Mouse (Mus musculus) lung, postnatal 14 days (tissue): ENCODE data around the gene Cela2a.

Experiments used
- DNase-seq: peaks from one replicate; pipeline ENCODE4 v3.0.0; 2021

Cela2a gene

DNA sequence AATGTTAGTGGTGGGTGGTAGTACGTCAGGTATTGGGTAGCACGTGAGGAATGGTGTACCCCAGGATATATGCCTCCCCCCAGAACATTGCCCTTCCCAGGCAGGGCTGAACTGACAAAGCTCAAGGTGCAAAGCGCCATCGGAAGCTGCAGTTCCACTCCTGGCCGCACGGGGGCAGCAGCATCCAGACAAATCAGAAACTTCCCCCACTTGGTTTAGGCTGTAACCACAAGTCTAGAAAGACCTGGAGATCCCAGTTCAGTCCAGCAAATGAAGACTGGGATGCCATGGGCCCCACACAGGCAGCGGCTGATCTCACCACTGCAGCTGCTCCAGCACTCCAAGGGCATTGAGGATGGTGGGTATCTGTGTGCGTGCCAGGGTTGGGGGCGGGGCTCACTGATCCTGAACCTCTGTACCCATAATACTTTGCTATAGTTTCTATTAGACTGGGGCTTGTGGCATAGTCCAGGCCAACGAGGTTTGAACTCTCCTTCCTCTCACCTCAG, 31.5 kb upstream of the Cela2a start:
- DNase-seq = peak; percentile 85

DNA sequence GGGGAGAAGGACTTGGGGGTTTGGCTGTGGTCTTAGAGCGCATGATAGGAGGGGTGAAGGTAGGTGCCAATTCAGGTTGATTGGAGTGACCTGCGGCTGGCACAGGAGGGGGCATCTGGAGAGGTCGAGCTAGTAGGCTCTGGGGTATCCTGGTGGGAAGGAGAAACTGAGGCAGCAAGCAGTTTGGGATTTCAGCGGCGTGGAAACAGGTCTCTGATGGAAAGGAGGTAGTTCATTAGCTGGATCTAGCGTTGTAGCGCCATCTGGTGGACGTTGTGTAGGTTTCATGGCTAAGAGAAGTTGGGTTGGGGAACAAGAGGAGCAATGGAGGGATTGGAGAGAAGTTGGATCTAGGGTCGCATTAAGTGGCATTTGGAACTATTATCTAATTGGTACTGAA, 27.5 kb upstream of the Cela2a start:
- peak; percentile 77 for DNase-seq

DNA sequence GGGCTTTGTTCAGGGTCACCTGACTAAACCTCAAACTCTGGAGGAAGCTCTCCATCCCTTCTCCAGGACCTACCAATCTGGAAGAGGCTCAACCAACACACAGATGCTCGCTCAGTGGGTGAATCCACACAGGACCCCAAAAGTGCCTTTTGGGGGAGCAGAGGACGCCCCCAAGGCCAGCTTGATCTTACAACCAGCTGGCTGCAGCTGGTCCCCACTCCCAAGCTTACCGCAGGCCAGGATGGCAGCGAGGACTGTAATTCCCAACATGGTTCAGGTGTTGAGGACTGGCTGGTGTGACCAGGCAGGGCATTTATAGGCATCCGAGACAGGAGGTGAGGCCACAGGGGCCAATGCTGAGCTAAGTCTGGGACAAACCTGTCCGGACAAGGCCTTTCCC, 20.0 kb upstream of the Cela2a start, which contains the start of gene Ctrc:
Ctrc (minus strand) TSS at position 361 of the 400 bp plus-strand sequence.
- DNase-seq = no peak

DNA sequence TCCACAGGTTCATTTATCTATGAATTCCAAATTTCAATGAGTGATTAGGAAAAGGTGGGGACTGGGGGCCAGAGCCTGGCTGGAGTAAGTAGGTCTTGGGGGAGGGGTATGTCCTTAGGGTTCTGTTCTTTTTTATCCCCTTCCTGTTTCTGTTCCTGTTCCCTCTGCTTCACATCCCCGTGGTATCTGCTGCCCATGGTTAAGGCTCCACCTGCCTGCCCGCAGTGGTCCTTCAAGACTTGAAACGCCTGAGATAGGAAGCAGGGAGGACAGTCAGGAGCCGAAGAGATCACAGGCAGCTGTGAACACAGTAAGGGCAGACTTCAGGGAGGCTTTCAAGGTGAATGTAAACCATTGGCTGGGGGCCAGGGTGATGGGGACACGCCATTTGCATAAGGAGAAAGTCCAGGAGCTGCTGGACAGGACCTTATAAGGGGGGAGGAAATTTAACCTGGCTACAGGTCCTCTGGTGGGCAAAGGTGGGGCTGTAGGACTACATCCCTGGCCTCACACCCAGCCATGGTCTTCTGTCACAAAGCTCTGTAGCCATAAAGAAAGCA, 8.7 kb upstream of the Cela2a start:
- DNase-seq = no peak

DNA sequence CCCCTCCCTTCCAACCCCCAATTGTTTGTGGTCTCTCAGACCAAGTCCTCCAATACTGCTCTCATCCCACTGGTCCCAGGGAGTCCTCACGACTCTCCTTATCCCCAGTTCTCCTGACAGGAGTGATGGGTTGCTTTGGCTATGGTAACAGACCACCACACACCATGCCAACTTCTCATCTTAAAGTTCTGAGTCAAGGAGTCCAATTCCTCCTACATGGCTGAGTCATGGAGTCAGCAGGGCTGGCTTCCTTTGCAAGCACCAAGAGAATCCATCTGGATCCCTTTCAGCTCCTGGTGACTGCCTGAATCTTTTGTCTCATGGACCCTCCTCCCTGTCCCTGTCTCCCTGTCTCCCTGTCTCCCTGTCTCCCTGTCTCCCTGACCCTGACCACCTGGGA, 8.0 kb upstream of the Cela2a start:
- DNase-seq = no peak

DNA sequence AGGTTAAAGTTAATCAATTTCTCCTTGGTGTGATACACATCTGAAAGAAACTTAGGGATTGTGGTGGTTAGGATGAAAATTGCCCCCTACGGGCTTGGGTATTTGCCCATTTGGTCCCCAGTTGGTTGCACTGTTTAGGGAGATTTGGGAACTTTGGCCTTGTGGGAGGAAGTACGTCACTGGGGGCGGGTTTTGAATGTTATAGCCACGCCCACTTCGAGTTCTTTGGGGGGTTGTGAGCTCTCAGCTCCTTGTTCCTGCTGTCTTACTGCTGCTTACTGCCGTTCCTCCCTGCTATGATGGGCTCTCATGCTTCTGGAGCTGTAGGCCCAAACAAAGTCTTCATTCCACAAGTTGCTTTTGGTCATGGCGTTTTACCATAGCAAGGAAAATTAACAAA, 5.4 kb upstream of the Cela2a start:
- DNase-seq = no peak

DNA sequence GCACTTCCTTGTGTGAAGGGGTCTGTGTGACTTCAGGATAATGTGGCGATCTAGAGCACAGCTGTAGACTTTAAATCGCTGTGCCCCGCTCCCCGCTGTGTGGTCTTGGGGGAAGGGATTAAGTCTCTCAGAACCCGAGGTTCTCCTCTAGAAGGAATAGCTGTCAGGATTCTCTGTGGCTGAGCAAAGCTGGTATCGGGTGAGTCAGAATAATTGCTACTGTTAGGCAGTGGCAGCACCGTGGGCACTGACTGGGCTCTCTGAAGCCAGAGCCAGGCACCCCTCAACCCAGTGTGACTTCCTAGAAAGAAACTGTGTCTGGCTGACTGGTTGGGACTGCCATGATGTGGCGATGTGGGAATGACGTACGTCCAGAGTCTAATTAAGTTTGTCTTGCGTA, 4.4 kb upstream of the Cela2a start:
- DNase-seq = no peak

DNA sequence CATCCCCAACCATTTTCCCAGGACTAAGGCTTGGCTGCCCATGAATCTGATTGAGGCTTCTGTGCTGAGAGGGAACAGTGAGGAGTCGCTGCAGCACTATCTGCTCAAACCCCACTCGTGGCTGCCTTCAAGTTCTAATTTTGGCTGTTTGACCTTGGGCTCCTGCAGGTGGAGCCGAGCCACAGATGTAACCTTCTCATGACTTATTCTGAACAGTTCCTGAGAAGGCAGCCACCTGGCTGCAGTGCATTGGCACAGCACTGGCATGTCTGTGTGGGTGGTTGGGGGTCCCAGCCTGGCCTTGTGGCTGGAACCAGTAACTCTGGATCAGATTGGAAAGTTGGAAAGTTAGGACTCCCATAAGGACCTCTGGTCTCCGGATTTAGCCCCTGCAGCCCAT, 2.2 kb upstream of the Cela2a start:
- no peak for DNase-seq

DNA sequence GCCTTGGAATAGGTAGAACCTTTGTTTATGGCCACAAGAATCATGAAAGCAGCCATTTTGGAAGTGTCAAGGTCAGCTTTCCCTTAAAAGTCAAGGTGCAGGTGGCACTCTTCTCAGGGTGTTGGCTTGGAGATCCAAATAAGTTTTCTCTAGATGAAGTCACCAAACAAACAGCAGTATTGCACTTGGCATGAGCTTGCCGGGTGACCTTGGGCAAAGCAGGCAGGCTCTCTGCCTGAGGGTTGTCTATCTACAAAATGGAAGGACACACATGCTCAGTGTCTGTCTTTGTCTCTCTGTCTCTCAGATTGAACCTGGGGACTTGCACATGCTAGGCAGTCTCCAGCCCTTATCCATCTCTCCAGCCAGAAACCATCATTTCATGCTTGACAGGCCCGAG, 1.4 kb upstream of the Cela2a start:
- DNase-seq = no peak

DNA sequence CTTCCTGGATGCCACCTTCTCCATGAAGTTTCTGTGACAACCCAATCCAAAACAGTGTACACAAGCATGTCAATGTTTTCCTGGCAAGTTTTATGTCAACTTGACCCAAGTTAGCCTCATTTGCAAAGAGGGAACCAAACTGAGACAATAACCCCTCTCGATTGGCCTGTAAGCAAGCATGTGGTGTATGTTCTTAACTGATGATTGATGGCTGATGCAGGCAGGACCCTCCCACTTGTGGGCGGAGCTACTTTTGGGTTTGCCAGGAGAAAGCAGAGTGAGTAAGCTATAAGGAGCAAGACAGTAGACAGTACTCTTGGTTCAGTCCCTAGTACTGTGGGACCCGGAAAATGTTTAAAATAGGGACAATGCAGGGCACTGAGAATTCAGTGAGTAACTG, 3.0 kb downstream of the Cela2a start:
- DNase-seq = no peak

DNA sequence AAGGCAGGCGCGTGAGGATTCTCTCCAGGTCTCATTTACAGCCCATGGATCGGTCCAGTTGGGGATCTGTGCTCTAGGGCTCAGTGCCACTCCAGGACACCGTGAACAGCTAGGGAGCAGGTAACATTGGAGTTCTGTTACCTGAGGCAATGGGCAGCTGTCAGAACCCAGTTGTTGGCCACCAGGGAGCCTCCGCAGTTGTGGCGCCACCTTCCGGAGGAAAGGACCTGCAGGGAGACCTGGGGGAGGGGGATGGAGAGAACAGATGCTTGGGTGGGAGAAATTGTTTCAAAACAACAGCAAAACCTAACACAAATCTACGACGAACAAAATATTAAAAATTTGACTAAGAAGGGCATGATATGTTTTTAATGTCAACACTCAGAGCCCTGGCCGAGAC, 3.9 kb downstream of the Cela2a start:
- peak; percentile 56 for DNase-seq

DNA sequence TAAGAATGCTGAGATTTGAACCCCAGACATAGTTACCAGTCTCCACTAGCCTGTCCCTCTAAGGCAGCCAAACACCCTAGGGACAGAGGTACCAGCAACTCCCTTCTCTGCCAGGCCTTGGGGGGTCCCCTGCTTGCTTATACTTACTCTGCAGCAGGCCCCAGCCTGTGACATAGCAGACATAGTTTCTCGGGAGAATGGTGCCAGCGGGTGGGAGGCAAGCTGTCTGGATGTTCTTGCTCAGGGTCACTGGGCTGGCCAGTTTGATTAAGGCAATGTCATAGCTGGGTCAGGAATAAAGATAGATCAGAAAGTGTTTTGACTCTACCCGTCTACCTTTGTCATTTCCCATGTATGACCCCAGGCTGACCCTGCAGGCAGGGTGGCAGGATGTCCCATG, 4.8 kb downstream of the Cela2a start:
- no peak for DNase-seq

DNA sequence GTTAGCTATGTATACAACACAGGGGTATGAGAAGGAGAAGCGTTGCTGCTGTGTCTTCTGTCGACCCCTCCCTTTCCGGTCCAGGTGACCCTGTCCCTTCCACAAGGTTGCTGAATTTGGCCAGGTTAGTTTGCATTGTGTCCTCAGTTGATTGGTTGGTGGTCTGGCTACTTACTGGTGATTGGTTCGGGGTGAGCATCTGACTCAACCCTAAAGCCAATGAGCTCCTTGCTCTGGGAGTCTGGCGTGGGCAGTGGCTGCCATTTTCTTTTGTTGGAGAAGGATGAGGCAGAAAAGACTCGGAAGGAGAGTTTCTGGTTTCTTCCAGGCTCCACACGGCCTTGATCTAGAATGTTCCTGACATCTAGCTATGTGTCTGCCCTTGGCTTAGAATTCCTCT, 6.6 kb downstream of the Cela2a start:
- DNase-seq = no peak

DNA sequence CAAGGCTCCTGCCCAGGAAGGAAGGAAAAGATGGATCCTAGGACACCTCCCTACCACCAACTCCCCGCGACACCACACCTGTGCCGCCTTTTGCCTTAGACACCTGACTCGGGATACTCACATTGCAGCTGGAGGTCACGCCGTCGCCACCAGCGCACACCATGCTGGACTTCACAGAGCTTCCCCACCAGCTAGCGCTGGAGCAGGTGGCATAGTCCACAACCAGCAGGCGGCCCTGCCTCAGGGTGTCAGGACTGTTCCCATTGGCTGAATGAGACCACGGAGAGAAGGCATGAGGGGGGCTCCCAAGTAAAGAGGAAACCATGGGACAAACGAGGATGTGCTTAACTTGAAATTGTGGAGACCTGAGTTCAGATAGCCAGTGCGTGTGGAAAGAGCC, 7.1 kb downstream of the Cela2a start:
- no peak for DNase-seq

DNA sequence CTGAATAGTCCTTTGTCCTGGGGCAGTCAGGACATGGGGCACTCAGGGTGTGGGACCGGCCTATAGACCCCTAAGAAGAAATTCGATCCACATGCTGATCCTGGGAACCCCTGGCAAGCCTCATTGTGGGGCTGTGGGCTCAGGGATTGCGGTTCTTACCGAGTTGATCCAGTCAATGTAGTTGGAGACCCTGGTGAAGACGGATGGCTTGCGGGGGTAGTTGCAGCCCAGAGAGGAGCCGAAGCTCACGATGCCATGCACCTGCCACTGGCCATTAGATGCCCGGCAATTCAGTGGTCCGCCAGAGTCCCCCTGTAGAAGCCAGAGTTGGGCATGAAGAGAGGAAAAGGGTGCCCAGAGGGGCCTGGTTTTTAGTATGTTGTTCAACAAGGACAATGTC, 8.3 kb downstream of the Cela2a start:
- DNase-seq = no peak

DNA sequence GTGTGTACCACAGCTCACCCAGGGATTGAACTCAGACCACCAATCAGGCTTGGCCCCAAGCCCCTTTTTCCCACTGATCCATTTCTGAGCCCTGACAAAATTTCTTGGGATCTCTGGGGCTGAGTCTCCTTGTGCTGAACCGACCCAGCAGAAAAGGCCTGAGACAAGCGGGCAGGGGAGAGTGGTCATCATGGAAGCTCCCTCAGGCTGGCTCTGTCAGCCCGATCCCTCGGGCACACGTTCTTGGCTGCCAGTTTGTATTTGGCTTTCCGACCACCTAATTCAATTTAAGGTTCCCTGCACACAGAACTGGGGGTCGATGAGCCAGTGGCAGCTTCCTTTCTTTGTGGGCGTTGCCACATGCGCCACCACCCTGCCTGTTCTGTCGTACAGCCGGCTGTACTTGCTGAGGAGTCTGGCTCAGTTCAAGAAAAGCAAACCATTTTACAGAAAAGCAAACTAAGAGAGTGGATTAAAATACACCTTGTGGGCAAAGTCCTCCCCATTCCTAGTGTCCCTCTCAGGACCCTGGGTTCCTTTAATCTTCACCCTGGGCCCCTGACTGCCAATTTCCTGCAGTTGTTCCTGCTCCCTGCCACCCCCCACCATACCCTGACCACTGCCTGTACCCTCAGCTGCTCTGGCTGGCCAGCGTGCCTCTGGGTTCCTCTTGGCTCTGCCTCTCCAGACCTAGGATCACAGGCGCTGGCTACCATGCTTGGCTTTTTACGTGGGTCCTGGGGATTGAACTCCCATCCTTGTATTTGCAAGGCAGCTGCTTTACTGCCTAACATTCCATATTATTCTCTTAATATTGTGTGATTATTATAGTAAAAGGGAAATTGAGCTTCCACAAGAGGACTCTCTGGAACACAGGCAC, 8.9 kb downstream of the Cela2a start:
- no peak for DNase-seq

DNA sequence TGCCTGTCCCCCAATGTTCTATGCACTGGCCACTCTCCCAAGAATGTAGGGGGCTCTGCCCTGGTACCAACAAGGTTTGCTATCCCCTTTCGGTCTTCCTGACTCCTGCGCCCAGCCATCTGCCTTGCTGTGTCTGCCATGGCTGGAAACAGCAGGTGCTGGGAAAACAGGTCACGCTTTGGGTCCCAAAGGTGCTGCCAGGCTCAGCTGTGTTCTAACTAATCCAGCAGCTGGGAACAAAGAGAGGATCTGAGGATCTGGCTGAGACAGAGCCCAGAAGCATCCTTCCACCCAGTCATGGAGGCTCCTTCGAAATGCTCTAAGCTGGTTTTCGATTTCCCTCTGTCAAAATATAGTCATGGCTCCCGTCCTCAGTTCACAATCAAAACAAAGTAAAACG, 9.7 kb downstream of the Cela2a start:
- no peak for DNase-seq

DNA sequence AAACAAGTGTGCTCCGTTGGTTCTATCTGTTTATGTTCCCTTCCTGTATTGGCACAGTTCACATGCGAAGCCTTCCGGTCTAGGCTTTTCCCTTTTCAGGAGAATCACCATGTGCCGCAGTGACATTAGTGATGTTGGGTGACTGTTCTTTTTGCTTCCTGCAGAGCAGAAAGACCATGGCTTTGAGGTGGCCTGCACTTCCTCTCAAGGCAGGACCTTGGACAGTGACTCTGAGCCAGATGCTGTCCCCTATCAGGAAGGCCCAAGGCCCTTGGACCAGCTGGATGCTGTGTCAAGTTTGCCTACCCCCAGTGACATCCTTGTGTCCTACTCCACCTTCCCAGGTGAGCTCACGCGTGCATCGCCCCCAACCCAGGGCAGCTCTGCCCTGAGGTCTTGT, 14.6 kb downstream of the Cela2a start:
- no peak for DNase-seq

DNA sequence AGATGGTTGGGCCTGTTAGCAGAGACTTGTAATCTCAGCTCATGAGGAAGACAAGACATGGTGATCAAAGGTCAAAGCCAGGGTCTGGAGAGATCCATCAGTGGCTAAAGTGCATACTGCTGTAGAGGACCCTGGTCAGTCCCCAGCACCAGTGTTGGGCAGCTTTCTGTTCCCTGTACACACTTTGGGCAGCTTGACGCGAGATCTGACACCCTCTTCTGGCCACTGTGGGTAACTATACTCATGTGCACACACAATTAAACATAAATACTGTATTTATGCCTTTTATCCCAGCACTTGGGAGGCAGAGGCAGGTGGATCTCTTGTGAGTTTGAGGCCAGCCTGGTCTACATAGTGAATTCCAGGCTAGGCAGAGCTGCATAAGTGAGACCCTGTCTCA, 15.0 kb downstream of the Cela2a start:
- DNase-seq = no peak

DNA sequence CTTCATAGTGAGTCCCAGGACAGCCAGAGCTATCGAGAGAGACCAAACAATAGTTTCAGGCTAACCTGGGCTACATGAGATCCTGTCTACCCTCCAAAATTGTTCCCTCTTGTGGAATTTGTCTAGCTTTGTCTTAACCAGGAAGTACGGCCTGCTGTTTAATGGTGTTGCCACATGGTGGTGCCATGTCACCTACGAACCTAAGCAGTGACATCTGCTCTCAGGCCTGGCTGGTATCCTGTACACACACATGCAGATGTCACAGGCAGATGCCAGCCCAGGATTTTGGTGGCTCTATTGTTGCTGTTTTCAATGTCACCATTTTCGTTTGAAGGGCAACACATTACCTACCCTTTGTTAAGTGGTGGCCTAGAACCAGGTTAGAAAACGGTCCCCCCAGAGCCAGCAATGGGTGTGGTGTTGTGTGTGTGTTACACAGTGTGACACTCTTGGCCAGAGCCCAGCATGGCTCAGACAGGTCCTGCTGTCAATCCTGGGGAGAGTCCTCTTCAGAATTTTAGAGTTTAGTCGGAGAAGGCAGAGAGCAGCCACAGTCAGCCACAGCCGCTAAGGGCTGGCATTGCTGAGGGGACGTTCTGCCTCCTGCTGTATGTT, 16.0 kb downstream of the Cela2a start:
- DNase-seq = no peak

DNA sequence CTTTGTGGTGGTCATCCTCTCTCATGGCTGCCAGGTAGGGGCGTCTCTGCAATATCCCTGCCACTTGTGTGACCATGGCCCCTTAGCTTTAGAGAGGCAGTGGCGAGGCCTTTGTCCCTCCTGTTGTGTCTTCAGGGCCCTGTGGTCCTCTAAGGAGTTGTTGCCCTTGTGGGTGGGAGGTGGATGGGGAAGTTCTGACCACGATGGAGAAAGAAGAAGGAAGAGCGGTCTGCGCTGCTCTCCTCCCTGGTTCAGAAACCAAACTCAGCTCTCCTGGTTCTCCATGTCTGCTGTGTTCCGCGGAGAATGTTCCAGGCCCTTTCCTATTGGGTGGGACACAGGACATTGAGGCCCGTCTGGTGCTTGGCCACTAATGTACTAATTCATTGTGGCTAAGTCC, 20.1 kb downstream of the Cela2a start:
- no peak for DNase-seq

DNA sequence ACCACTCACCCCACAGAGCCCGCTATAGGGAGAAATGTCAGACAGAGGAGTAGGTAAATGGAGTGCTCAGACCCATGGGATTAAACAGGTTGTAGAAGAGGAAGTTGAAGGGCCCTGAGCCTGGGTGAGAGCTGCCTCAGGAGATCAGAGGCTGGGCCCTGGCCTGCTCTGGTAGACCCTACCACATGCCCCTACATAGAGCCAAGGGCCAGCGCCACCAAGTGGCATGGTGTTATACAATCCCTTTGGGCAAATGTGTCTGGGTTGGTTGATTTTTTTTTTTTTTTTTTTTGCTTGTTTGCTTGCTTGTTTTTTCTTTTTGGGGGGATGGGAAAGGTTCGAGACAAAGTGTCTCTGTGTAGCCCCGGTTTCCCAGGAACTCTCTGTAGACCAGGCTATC, 21.9 kb downstream of the Cela2a start:
- no peak for DNase-seq

DNA sequence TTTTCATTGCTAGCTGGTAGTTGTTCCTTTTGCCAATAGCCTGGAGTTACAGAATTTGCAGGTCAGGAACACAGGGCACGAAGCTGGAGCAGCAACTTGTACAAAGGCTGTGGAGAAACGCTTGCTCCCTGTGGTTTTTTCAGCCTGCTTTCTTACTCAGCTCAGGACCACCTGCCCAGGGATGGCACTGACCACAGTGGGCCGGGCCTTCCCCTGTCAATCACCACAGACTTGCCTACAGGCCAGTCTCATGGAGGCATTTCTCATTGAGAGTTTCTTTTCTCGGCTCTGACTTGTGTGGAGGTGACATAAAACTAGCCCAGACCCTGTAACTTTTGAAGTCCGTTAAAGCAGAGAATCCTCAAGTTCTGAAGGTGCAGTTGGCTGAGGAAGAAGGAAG, 28.4 kb downstream of the Cela2a start:
- no peak for DNase-seq

DNA sequence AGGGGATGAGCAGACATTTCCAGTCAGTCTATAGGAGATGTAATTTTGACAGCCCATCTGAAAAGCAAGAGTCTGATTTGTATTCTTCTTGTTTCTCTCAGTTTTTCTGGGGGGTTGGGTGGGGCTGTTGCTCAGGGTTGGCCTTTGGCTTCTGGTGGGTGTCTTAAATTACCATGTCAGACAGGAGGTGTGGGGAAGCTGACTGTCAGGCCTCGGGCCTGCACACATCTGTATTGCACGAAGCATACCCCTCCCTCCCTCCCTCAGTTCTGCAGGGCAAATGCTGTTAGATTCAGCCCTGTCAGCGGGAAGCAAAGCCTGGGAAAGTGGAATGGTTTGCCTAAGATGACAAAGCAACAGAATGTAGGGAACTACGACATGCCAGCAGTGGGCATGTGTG, 29.0 kb downstream of the Cela2a start:
- DNase-seq = no peak
